Mouse (Mus musculus): ENCODE measurements around the gene Zfp629.

DNA sequence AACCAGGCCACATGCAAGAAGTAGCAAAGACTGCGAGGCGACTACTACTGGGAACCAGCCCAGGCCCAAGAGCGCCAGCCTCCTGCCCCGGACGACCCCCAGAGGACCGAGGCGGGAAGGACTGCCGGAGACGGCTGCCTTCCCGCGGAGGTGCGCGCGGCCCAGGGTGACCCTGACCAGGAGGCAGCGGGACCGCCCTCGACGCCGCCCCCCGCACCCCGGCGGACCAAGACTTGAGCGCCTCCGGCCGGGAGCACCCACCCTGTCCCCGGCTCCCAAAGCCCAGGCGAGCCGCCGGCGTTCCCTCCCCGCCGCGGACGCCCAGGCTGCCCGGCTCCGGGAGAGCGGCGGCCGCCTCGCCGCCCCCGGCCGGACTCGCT is 1.1 kb downstream of the Zfp629 start:
- TF ChIP-seq CTCF (IDR thresholded peaks at IDR 0.05; ENCODE audit: control insufficient read depth, insufficient read depth, low read length) (no peak), POLR2A (IDR thresholded peaks at IDR 0.05; ENCODE audit: borderline replicate concordance, control insufficient read depth, low read depth, low read length) (no peak)

Data from bone marrow, adult 2 months (tissue).